Mouse (Mus musculus) hindbrain, embryonic 16.5 days (tissue): ENCODE measurements around the gene Ccdc157. TPM values are rescaled to one million over a fixed set of nuclear protein-coding genes. Genes with fewer than 3 reads are reported as not detected.
A peak's percentile ranks its signal among the peaks of the same experiment; 100 is the strongest.

Experiments used
- ATAC-seq: fragments of 200-750 bp; cut with Nextera tagmentation; 2 replicates; pipeline ENCODE4 v1.8.0; 2017; ENCODE audit warnings: moderate TSS enrichment, moderate library complexity
- H3K27ac ChIP-seq: fragments of 300-500 bp; sonication (generic); 2 replicates; pipeline ENCODE4 v1.5.1; 2014; ENCODE audit warnings: low read depth, mild to moderate bottlenecking, control low read depth, low read length, moderate library complexity
- H3K27me3 ChIP-seq: fragments of 300-500 bp; sonication (generic); replicated peaks from 2 replicates; pipeline ENCODE4 v1.6.1; 2014; ENCODE audit warnings: low read length; ENCODE audit not compliant: control insufficient read depth, insufficient read depth
- H3K36me3 ChIP-seq: fragments of 300-500 bp; sonication (generic); 2 replicates; pipeline ENCODE4 v1.6.1; 2014; ENCODE audit warnings: mild to moderate bottlenecking, low read length, moderate library complexity, mixed read lengths; ENCODE audit not compliant: control insufficient read depth, insufficient read depth
- H3K4me1 ChIP-seq: fragments of 300-500 bp; sonication (generic); 2 replicates; pipeline ENCODE4 v1.6.1; 2014; ENCODE audit warnings: low read depth, low read length; ENCODE audit not compliant: control insufficient read depth, insufficient read depth
- H3K4me2 ChIP-seq: fragments of 300-500 bp; sonication (generic); 2 replicates; pipeline ENCODE4 v1.6.1; 2014; ENCODE audit warnings: mild to moderate bottlenecking, low read length, control low read depth, moderate library complexity
- H3K4me3 ChIP-seq: fragments of 300-500 bp; sonication (generic); 2 replicates; pipeline ENCODE4 v1.5.1; 2014; ENCODE audit warnings: mild to moderate bottlenecking, low read length, control low read depth, moderate library complexity
- H3K9ac ChIP-seq: fragments of 300-500 bp; sonication (generic); 2 replicates; pipeline ENCODE4 v1.6.1; 2014; ENCODE audit warnings: low read depth, mild to moderate bottlenecking, control low read depth, low read length, moderate library complexity
- H3K9me3 ChIP-seq: fragments of 300-500 bp; sonication (generic); 2 replicates; pipeline ENCODE4 v1.6.1; 2014; ENCODE audit warnings: mild to moderate bottlenecking, low read length, moderate library complexity; ENCODE audit not compliant: control insufficient read depth
- WGBS: fragments of 180-500 bp; shearing (Covaris S2); extraction: QIAGEN DNeasy Blood & Tissue Kit; methylation state at CpG from one replicate; pipeline ENCODE4 v1.1.7; 2014; 5-methylcytosine and 5-hydroxymethylcytosine counted together
- microRNA-seq: library from miRNA; unstranded; fragments of <30 nt; microRNA quantifications from one replicate; pipeline ENCODE4, GENCODE M21; 2017
- polyA plus RNA-seq: library from polyadenylated mRNA; unstranded; fragments of >200 nt; fragmentation: Nextera tagmentation; extraction: Ambion mirVana; gene quantifications from 2 replicates; pipeline ENCODE4 v1.2.1, GENCODE M21; 2015

Gene Ccdc157
- polyA plus RNA-seq, 1 experiment from 2014 or later = 9.1 TPM

DNA sequence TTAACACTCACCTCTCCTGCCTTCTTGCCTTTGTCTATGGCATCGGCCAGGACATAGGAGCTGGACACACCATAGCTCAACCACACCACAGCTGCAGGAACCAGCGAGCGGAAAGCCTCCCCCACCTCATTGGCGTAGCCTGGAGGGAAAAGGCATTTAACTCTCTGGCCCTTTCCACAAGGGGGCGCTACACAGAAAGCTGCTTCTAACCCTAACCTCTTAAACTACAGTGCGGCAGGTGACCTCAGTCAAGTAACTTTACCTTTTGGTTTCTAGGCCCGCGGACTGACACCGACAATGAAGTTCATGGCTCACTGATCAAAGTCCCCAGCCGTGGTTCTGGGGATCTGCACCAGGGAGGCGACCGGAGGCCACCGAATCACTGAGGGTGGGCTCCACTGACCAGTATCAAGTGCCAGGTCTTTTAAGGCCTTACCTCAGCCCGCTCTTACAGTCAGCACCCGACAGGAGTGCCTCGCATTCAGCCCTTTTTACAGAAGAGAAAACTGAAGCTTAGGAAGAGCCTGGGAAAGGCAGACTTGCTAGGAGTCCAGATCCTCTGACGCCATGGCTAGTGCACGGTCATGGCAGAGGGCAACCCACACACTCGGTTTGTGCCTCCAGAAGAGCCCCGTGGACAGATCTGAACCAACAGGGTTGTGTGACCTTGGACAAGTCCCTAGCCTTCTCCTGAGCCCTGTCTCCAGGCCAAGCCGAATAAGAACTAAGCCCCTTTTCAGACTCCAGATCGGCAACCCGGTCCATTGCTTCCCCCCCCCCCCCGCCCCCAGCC is 65.5 kb downstream of the Ccdc157 start:
- peak overlapping the region; percentile 67 for H3K9ac ChIP-seq
- H3K27me3 ChIP-seq = no peaks in the 10 kb centered on the region
- peak overlapping the region; percentile 62 for H3K4me3 ChIP-seq
- peaks cover 21% of the 10 kb centered on the region for H3K4me1 ChIP-seq
- peaks cover 11% of the 10 kb centered on the region for H3K36me3 ChIP-seq
- H3K9me3 ChIP-seq = peaks cover 3% of the 10 kb centered on the region; the same call in 1 of the 2 replicates
- peak overlapping the region; percentile 83 for H3K27ac ChIP-seq
- peak overlapping the region; percentile 75 for H3K4me2 ChIP-seq
- WGBS = 5% methylated on average over 21 of the region's 24 CpGs
- no peak for ATAC-seq

DNA sequence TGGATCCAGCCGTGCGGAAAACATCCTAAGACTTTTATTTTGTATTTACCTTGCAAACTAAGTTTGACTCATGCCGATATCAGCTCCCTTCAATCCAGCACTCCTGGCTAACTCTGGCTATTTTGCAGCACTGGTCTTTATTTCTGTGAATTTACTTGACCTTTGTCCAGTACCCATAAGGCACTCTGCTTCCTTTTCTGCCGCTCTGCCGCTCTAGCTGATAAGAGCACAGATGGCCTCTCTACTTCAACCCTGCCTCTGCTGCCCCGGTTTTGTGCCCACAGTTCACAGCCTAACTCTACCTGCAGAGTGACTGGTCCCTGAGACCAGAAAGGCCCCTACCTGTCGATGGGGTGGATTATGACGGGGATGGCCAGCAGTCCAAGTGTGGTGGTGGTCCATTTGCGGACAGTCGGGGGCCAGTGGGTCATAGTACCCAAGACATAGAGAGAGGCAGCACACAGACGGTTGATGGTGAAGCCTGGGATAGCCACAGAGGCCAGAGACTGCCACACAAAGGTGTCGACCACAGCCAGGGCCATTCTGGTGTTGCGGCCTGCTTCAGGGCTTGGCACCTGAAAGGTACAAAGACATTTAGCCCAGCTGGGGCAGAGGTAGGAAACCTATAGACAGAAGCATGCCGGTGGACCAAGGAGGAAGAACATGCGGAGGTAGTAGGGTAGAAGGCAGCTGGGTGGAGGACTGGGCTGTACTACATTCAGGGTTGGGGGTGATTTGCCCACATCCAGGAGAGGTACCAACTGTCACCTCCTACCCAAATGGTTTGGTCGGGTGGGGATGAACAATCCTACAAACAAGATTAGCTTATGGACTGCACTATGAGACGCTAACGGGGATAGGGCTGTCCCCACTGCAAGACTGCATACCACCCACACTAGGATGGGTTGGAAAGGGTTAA is 66.4 kb downstream of the Ccdc157 start:
- no peaks in the 10 kb centered on the region for H3K27me3 ChIP-seq
- no peak for ATAC-seq

More for the DNA sequence above, 66.4 kb downstream of the Ccdc157 start:
- Histone ChIP-seq H3K36me3 (peaks cover 11% of the 10 kb centered on the region), H3K4me2 (peak overlapping the region; percentile 75), H3K4me3 (peak overlapping the region; percentile 62), H3K4me1 (peaks cover 21% of the 10 kb centered on the region), H3K27ac (no peak overlapping the region), H3K9me3 (peaks cover 3% of the 10 kb centered on the region; the same call in 1 of the 2 replicates), H3K9ac (peak overlapping the region; percentile 67; the same call in 1 of the 2 replicates)
- WGBS = 89% methylated on average over 18 of the region's 18 CpGs

Small RNAs within 50 kb of the gene (microRNA-seq; reads per million reads assigned to microRNA genes)
- gene Mir3060 = 5.4 reads per million, percentile 18 among the genes with 10 or more reads in this experiment

Other genes starting within 250 kb of the Ccdc157 start
- 20.5 and 22.2 TPM in 2 replicates for gene Slc35e4, start 245.6 kb downstream of the Ccdc157 start, polyA plus RNA-seq
- gene Tcn2, start 228.1 kb downstream of the Ccdc157 start, polyA plus RNA-seq = 29.9 and 30.8 TPM in 2 replicates
- 52.4 and 55.3 TPM in 2 replicates for gene Pes1, start 196.3 kb downstream of the Ccdc157 start, polyA plus RNA-seq
- gene 4930556J24Rik, start 183.5 kb downstream of the Ccdc157 start, polyA plus RNA-seq = not detected in 2 replicates
- gene Gal3st1, start 176.7 kb downstream of the Ccdc157 start, polyA plus RNA-seq = 11.3 and 11.6 TPM in 2 replicates
- not detected in 2 replicates for gene Sec14l4, start 128.8 kb downstream of the Ccdc157 start, polyA plus RNA-seq
- gene Sec14l3, start 95.5 kb downstream of the Ccdc157 start, polyA plus RNA-seq = 0.76 and 1.2 TPM in 2 replicates
- 14.6 and 15.7 TPM in 2 replicates for gene Mtfp1, start 64.8 kb downstream of the Ccdc157 start, polyA plus RNA-seq
- 6.6 and 7.0 TPM in 2 replicates for gene Sec14l2, start 36.9 kb downstream of the Ccdc157 start, polyA plus RNA-seq
- gene Rnf215, start 25.1 kb downstream of the Ccdc157 start, polyA plus RNA-seq = 50.0 and 52.4 TPM in 2 replicates
- 38.7 and 52.4 TPM in 2 replicates for gene Sf3a1, start 57 bp upstream of the Ccdc157 start, polyA plus RNA-seq
- 37.6 and 41.0 TPM in 2 replicates for gene Tbc1d10a, start 26.5 kb upstream of the Ccdc157 start, polyA plus RNA-seq
- gene Castor1, start 57.9 kb upstream of the Ccdc157 start, polyA plus RNA-seq = 6.7 and 7.4 TPM in 2 replicates
- not detected in 2 replicates for gene Osm, start 76.1 kb upstream of the Ccdc157 start, polyA plus RNA-seq
- 0.05 TPM in 1 of 2 replicates, not detected in the other for gene Lif, start 97.3 kb upstream of the Ccdc157 start, polyA plus RNA-seq